20 mouse cellular contexts compared by ENCODE assay signal in the genomic region with DNA sequence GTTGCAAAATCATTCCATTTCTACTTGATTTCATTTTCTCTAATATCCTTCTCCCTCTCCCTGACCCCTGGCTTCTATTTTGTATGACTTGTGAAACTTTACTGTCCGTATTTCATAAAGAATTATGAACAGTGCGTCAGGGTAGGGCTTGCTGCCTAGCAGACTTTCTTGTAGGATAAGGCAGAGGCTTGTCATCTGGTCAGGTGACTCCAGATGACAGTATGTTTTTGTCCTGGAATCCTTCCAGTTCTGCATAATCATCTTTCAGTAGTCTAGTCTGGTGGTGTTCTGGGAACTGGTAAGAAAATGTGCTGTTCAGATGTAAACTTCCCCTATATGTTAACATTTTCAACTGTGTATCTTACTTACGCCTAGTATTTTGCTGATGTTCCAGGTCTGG. TPM values are rescaled to one million over a fixed set of nuclear protein-coding genes. Genes with fewer than 3 reads are reported as not detected.
DNase-seq lines count a peak whose midpoint lies in the region; ATAC-seq and TF ChIP-seq lines count a peak whose summit lies in the region.
"Had no signal": no experiment of that assay in that cellular context is flagged by ENCODE, and none has a peak within 500 bp of the region (broad histone marks: within the 10 kb centered on the region; RNA-seq: fewer than 3 reads in every experiment).

No protein-coding gene starts in this region.

- H3K36me3 ChIP-seq in lung, embryonic 14.5 days (ENCODE audit: insufficient read depth): no peaks in the 10 kb centered on the region
- H3K36me3 ChIP-seq in embryonic facial prominence, embryonic 15.5 days: no peaks in the 10 kb centered on the region
- H3K36me3 ChIP-seq: embryonic facial prominence, embryonic 12.5 days; heart, embryonic 13.5 days; hindbrain, embryonic 15.5 days had no signal

- ATAC-seq in lung, embryonic 14.5 days (ENCODE audit: insufficient read depth): no peak
- no peak for ATAC-seq in embryonic facial prominence, embryonic 15.5 days (ENCODE audit: insufficient number of reproducible peaks, low FRiP score, low TSS enrichment, low read depth)
- ATAC-seq in frontal cortex, adult (ENCODE audit: low TSS enrichment): no peak
- ATAC-seq: forebrain, embryonic 16.5 days; inflammation-experienced regulatory T-cells, adult 6 months had no signal

- DNase-seq in heart, adult 11 months: peak; percentile 13
- no peak for DNase-seq in heart, adult 18-20 months
- peak; percentile 62 for DNase-seq in lung, embryonic 14.5 days
- no peak for DNase-seq in lung, postnatal 25 days (ENCODE audit: low spot score)
- peak; percentile 87 for DNase-seq in MEL-GATA-1-ER (ENCODE audit: extremely low read depth, low read depth)
- DNase-seq in thymus, postnatal 10 days (ENCODE audit: low spot score in 2 of 2): no peak
- DNase-seq: adrenal gland, postnatal 10 days; cerebellum, adult 11 months; cerebellum, adult 8-10 months; cerebellum, postnatal 14 days; embryo, embryonic 11 days; gastrocnemius, postnatal 14 days; heart, postnatal 36 days had no signal

- H3K27me3 ChIP-seq in lung, embryonic 14.5 days (ENCODE audit: insufficient read depth, low read length): no peaks in the 10 kb centered on the region
- no peaks in the 10 kb centered on the region for H3K27me3 ChIP-seq in embryonic facial prominence, embryonic 15.5 days
- H3K27me3 ChIP-seq: embryonic facial prominence, embryonic 12.5 days; hindbrain, embryonic 15.5 days had no signal

- no peak overlapping the region for H3K9ac ChIP-seq in lung, embryonic 14.5 days
- no peak overlapping the region for H3K9ac ChIP-seq in embryonic facial prominence, embryonic 15.5 days
- H3K9ac ChIP-seq: embryonic facial prominence, embryonic 12.5 days; heart, embryonic 13.5 days; hindbrain, embryonic 15.5 days had no signal

- WGBS in lung, embryonic 14.5 days: 52% methylated on average over 3 of the region's 3 CpGs
- 51% methylated on average over 3 of the region's 3 CpGs for WGBS in embryonic facial prominence, embryonic 15.5 days

- no peak overlapping the region for H3K4me2 ChIP-seq in lung, embryonic 14.5 days
- no peak overlapping the region for H3K4me2 ChIP-seq in embryonic facial prominence, embryonic 15.5 days (replicated peaks)
- H3K4me2 ChIP-seq: embryonic facial prominence, embryonic 12.5 days; heart, embryonic 13.5 days; hindbrain, embryonic 15.5 days had no signal

- peak overlapping the region; percentile 6; the same call in 1 of the 2 replicates for H3K27ac ChIP-seq in lung, embryonic 14.5 days (ENCODE audit: low read depth)
- 0 out of 2 replicates have a peak overlapping the region, but pooled peaks have one; percentile 51 for H3K27ac ChIP-seq in embryonic facial prominence, embryonic 15.5 days (replicated peaks)
- H3K27ac ChIP-seq: heart, embryonic 13.5 days; hindbrain, embryonic 15.5 days had no signal

- no peak overlapping the region for H3K4me3 ChIP-seq in lung, embryonic 14.5 days (ENCODE audit: low read depth, low read length)
- no peak overlapping the region for H3K4me3 ChIP-seq in embryonic facial prominence, embryonic 15.5 days (replicated peaks)
- H3K4me3 ChIP-seq: embryonic facial prominence, embryonic 12.5 days; heart, embryonic 13.5 days; hindbrain, embryonic 15.5 days had no signal

- no peaks in the 10 kb centered on the region for H3K9me3 ChIP-seq in lung, embryonic 14.5 days (ENCODE audit: low read depth, low read length)
- H3K9me3 ChIP-seq in embryonic facial prominence, embryonic 15.5 days (replicated peaks): no peaks in the 10 kb centered on the region
- H3K9me3 ChIP-seq: heart, embryonic 13.5 days; hindbrain, embryonic 15.5 days had no signal

- no peaks in the 10 kb centered on the region; the same call in none of the 2 replicates for H3K4me1 ChIP-seq in lung, embryonic 14.5 days (ENCODE audit: insufficient read depth)
- peaks cover 22% of the 10 kb centered on the region for H3K4me1 ChIP-seq in embryonic facial prominence, embryonic 15.5 days

- TF ChIP-seq CTCF in lung, embryonic 14.5 days (IDR thresholded peaks at IDR 0.05; ENCODE audit: low read depth): no peak

RNA-seq across cellular contexts. Expression of a gene that starts 4.9 kb away (rescaled TPM):
- 10 to 100 TPM; 12.9 to 15.9 TPM for total RNA-seq in heart, adult 18-20 months (2021)
- polyA plus RNA-seq in lung, embryonic 14.5 days (2014; fragmentation: Nextera tagmentation; extraction: Ambion mirVana): 7.1 and 7.7 TPM in 2 replicates
- 7.1 and 8.0 TPM in 2 replicates for polyA plus RNA-seq in embryonic facial prominence, embryonic 15.5 days (2015; fragmentation: Nextera tagmentation; extraction: Ambion mirVana)

Comparison
In these comparisons a context has a peak if more than half of its experiments do, and no peak if none do; other contexts are left out.
1. DNase-seq: peak in heart, adult 11 months (single experiment), lung, embryonic 14.5 days (single experiment) and MEL-GATA-1-ER (single experiment); none in heart, adult 18-20 months (0 of 2), lung, postnatal 25 days (single experiment) and thymus, postnatal 10 days (0 of 2).